Mouse (Mus musculus): ENCODE data around the gene Xaf1. TPM values are rescaled to one million over a fixed set of nuclear protein-coding genes. Genes with fewer than 3 reads are reported as not detected.

Xaf1 gene
- total and polyA plus RNA-seq, 2 experiments from 2014 or later: 4.5 to 5.5 TPM

- ATAC-seq (no peak), DNase-seq (ENCODE audit: low spot score) (peak; percentile 81)
- TF ChIP-seq CTCF (IDR thresholded peaks at IDR 0.05; ENCODE audit: low read depth): peak; percentile 91
- 26% methylated on average over 20 of the region's 20 CpGs for WGBS
- Histone ChIP-seq H3K4me1 (ENCODE audit: insufficient read depth, low read length) (no peaks in the 10 kb centered on the region), H3K27ac (no peak overlapping the region), H3K4me3 (ENCODE audit: low read length) (no peak overlapping the region), H3K4me2 (ENCODE audit: low read depth, low read length) (peak overlapping the region; percentile 28; the same call in 1 of the 2 replicates), H3K36me3 (ENCODE audit: insufficient read depth, low read length) (no peaks in the 10 kb centered on the region), H3K9me3 (ENCODE audit: low read length) (no peaks in the 10 kb centered on the region), H3K27me3 (ENCODE audit: insufficient read depth, low read length) (no peaks in the 10 kb centered on the region), H3K9ac (replicated peaks; ENCODE audit: low read length) (no peak overlapping the region)
These were observed 53.7 kb downstream of the Xaf1 start for GRCm38 (mm10) chr11:72354971-72355728.

- WGBS: 7% methylated on average over 42 of the region's 42 CpGs
- Histone ChIP-seq H3K9me3 (ENCODE audit: low read length) (no peaks in the 10 kb centered on the region), H3K4me1 (ENCODE audit: insufficient read depth, low read length) (peaks cover 9% of the 10 kb centered on the region; the same call in 1 of the 2 replicates), H3K36me3 (ENCODE audit: insufficient read depth, low read length) (no peaks in the 10 kb centered on the region), H3K4me3 (ENCODE audit: low read length) (peak overlapping the region; percentile 43), H3K4me2 (ENCODE audit: low read depth, low read length) (peak overlapping the region; percentile 95), H3K9ac (replicated peaks; ENCODE audit: low read length) (peak overlapping the region; percentile 22; the same call in 1 of the 2 replicates), H3K27me3 (ENCODE audit: insufficient read depth, low read length) (no peaks in the 10 kb centered on the region), H3K27ac (no peak overlapping the region)
- DNase-seq (ENCODE audit: low spot score): peak; percentile 94
- peak; percentile 92 for ATAC-seq
- no peak for TF ChIP-seq CTCF (IDR thresholded peaks at IDR 0.05; ENCODE audit: low read depth)
These were observed 60.2 kb downstream of the Xaf1 start for GRCm38 (mm10) chr11:72361385-72362346.

- 29% methylated on average over 10 of the region's 10 CpGs for WGBS
- DNase-seq (ENCODE audit: low spot score) (no peak), ATAC-seq (no peak)
- Histone ChIP-seq H3K36me3 (ENCODE audit: insufficient read depth, low read length) (no peaks in the 10 kb centered on the region), H3K4me3 (ENCODE audit: low read length) (peak within 1 kb of the TSS; percentile 43), H3K27ac (no peak within 1 kb of the TSS), H3K9ac (replicated peaks; ENCODE audit: low read length) (peak within 1 kb of the TSS; percentile 22; the same call in 1 of the 2 replicates), H3K4me1 (ENCODE audit: insufficient read depth, low read length) (peaks cover 9% of the 10 kb centered on the region; the same call in 1 of the 2 replicates), H3K27me3 (ENCODE audit: insufficient read depth, low read length) (no peaks in the 10 kb centered on the region), H3K9me3 (ENCODE audit: low read length) (no peaks in the 10 kb centered on the region), H3K4me2 (ENCODE audit: low read depth, low read length) (peak within 1 kb of the TSS; percentile 95)
- TF ChIP-seq CTCF (IDR thresholded peaks at IDR 0.05; ENCODE audit: low read depth): no peak
These were observed 60.9 kb downstream of the Xaf1 start, which contains the start of gene Tekt1 for GRCm38 (mm10) chr11:72362347-72362741. TSS of gene Tekt1 (minus strand) at chr11:72362442.

Other genes with a start within 250 kb of the Xaf1 start
- gene Pitpnm3, start 165.9 kb upstream of the Xaf1 start, total RNA-seq (2014; rRNA removed): 25.1 and 26.3 TPM in 2 replicates
- gene Pitpnm3, start 165.9 kb upstream of the Xaf1 start, polyA plus RNA-seq (2015; fragmentation: Nextera tagmentation; extraction: Ambion mirVana): 5.8 and 6.1 TPM in 2 replicates
- gene Gm43951, start 94.8 kb upstream of the Xaf1 start, total RNA-seq (2014; rRNA removed): 1.7 and 1.8 TPM in 2 replicates
- gene Gm43951, start 94.8 kb upstream of the Xaf1 start, polyA plus RNA-seq (2015; fragmentation: Nextera tagmentation; extraction: Ambion mirVana): 1.2 and 1.4 TPM in 2 replicates
- gene 4933427D14Rik, start 94.2 kb upstream of the Xaf1 start, total RNA-seq (2014; rRNA removed): 12.0 and 14.4 TPM in 2 replicates
- gene 4933427D14Rik, start 94.2 kb upstream of the Xaf1 start, polyA plus RNA-seq (2015; fragmentation: Nextera tagmentation; extraction: Ambion mirVana): 17.0 and 17.2 TPM in 2 replicates
- gene Txndc17, start 94.1 kb upstream of the Xaf1 start, total RNA-seq (2014; rRNA removed): 46.6 and 51.2 TPM in 2 replicates
- gene Txndc17, start 94.1 kb upstream of the Xaf1 start, polyA plus RNA-seq (2015; fragmentation: Nextera tagmentation; extraction: Ambion mirVana): 161 and 162 TPM in 2 replicates
- gene Med31, start 86.0 kb upstream of the Xaf1 start, total RNA-seq (2014; rRNA removed): 11.0 and 20.3 TPM in 2 replicates
- 39.5 and 44.5 TPM in 2 replicates for gene Med31, start 86.0 kb upstream of the Xaf1 start, polyA plus RNA-seq (2015; fragmentation: Nextera tagmentation; extraction: Ambion mirVana)
- gene Slc13a5, start 34.4 kb upstream of the Xaf1 start, total RNA-seq (2014; rRNA removed): 5.7 and 8.1 TPM in 2 replicates
- 6.8 and 7.5 TPM in 2 replicates for gene Slc13a5, start 34.4 kb upstream of the Xaf1 start, polyA plus RNA-seq (2015; fragmentation: Nextera tagmentation; extraction: Ambion mirVana)
- 0.42 TPM in 1 of 2 replicates, not detected in the other for gene Fbxo39, start 12.8 kb downstream of the Xaf1 start, total RNA-seq (2014; rRNA removed)
- not detected in 2 replicates for gene Fbxo39, start 12.8 kb downstream of the Xaf1 start, polyA plus RNA-seq (2015; fragmentation: Nextera tagmentation; extraction: Ambion mirVana)
- 2.3 and 5.1 TPM in 2 replicates for gene Tekt1, start 60.8 kb downstream of the Xaf1 start, total RNA-seq (2014; rRNA removed)
- 8.3 and 9.0 TPM in 2 replicates for gene Tekt1, start 60.8 kb downstream of the Xaf1 start, polyA plus RNA-seq (2015; fragmentation: Nextera tagmentation; extraction: Ambion mirVana)
- gene Smtnl2, start 110.1 kb downstream of the Xaf1 start, total RNA-seq (2014; rRNA removed): 13.0 and 19.1 TPM in 2 replicates
- 8.7 and 9.7 TPM in 2 replicates for gene Smtnl2, start 110.1 kb downstream of the Xaf1 start, polyA plus RNA-seq (2015; fragmentation: Nextera tagmentation; extraction: Ambion mirVana)
- gene Ggt6, start 133.9 kb downstream of the Xaf1 start, total RNA-seq (2014; rRNA removed): not detected in 2 replicates
- not detected in 2 replicates for gene Ggt6, start 133.9 kb downstream of the Xaf1 start, polyA plus RNA-seq (2015; fragmentation: Nextera tagmentation; extraction: Ambion mirVana)
- gene Mybbp1a, start 139.7 kb downstream of the Xaf1 start, total RNA-seq (2014; rRNA removed): 28.0 and 36.1 TPM in 2 replicates
- 61.5 and 68.7 TPM in 2 replicates for gene Mybbp1a, start 139.7 kb downstream of the Xaf1 start, polyA plus RNA-seq (2015; fragmentation: Nextera tagmentation; extraction: Ambion mirVana)
- 58.5 and 66.0 TPM in 2 replicates for gene Spns2, start 188.3 kb downstream of the Xaf1 start, total RNA-seq (2014; rRNA removed)
- 7.0 and 7.2 TPM in 2 replicates for gene Spns2, start 188.3 kb downstream of the Xaf1 start, polyA plus RNA-seq (2015; fragmentation: Nextera tagmentation; extraction: Ambion mirVana)
- 0.10 TPM in 1 of 2 replicates, not detected in the other for gene Spns3, start 248.9 kb downstream of the Xaf1 start, total RNA-seq (2014; rRNA removed)
- gene Spns3, start 248.9 kb downstream of the Xaf1 start, polyA plus RNA-seq (2015; fragmentation: Nextera tagmentation; extraction: Ambion mirVana): 0.13 and 0.25 TPM in 2 replicates

Measured in hindbrain, postnatal 0 days (tissue).